Mouse (Mus musculus): ENCODE measurements at regions not wholly inside any gene's neighbourhood (a gene's known extent, or its start where the extent isn't known, plus 50 kb on each side); places are given as distances from the start of the nearest gene placed in this dataset.

GRCm38 (mm10) chr6:39283761-39284415 lies 77.3 kb upstream of the Kdm7a start:
- Histone ChIP-seq H3K36me3 (replicated peaks) (no peaks in the 10 kb centered on the region), H3K4me3 (no peak overlapping the region), H3K27me3 (ENCODE audit: poor library complexity, severe bottlenecking) (no peaks in the 10 kb centered on the region), H3K4me1 (peaks cover 18% of the 10 kb centered on the region), H3K9me3 (no peaks in the 10 kb centered on the region; the same call in 1 of the 2 replicates), H3K27ac (no peak overlapping the region)
- 89% methylated on average over 9 of the region's 9 CpGs for WGBS
- no peak for DNase-seq (ENCODE audit: extremely low spot score, low spot score)

GRCm38 (mm10) chr6:39278317-39278716 lies 71.7 kb upstream of the Kdm7a start:
- Histone ChIP-seq H3K36me3 (replicated peaks) (no peaks in the 10 kb centered on the region), H3K4me3 (no peak overlapping the region), H3K9me3 (peaks cover 2% of the 10 kb centered on the region; the same call in 1 of the 2 replicates), H3K27me3 (ENCODE audit: poor library complexity, severe bottlenecking) (no peaks in the 10 kb centered on the region), H3K4me1 (no peaks in the 10 kb centered on the region), H3K27ac (no peak overlapping the region)
- DNase-seq (ENCODE audit: extremely low spot score, low spot score): no peak
- WGBS: 89% methylated on average over 6 of the region's 6 CpGs

- H3K9me3 ChIP-seq: peaks cover 3% of the 10 kb centered on the region; the same call in 1 of the 2 replicates
- H3K27me3 ChIP-seq (ENCODE audit: poor library complexity, severe bottlenecking): no peaks in the 10 kb centered on the region
- H3K36me3 ChIP-seq (replicated peaks): no peaks in the 10 kb centered on the region
- DNase-seq (ENCODE audit: extremely low spot score, low spot score): no peak
- 92% methylated on average over 12 of the region's 12 CpGs for WGBS
- H3K4me3 ChIP-seq: no peak overlapping the region
- H3K4me1 ChIP-seq: peaks cover 2% of the 10 kb centered on the region
- no peak overlapping the region for H3K27ac ChIP-seq
These were observed 68.3 kb upstream of the Kdm7a start for GRCm38 (mm10) chr6:39274774-39275502.

DNA sequence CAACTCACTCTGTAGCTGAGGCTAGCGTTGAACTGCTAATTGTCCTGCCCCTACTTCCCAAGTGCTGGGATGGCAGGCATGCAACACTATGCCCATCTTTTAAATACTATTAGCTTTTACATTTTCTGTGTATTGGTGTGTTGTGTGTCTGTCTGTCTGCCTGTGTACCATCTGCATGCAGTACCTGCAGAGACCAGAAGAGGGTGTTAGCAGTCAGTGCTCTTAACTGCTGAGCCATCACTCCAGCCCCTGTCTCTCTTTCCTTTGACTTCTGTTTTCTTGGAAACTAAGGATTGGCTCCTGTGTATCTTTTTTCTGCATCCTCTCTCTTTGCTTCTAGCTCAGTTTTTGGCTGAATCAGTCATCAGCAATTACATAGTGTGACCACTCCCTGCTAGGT lies 66.8 kb upstream of the Kdm7a start:
- Histone ChIP-seq H3K4me3 (no peak overlapping the region), H3K4me1 (peaks cover 17% of the 10 kb centered on the region), H3K27me3 (ENCODE audit: poor library complexity, severe bottlenecking) (no peaks in the 10 kb centered on the region), H3K36me3 (replicated peaks) (no peaks in the 10 kb centered on the region), H3K27ac (no peak overlapping the region), H3K9me3 (peaks cover 3% of the 10 kb centered on the region; the same call in 1 of the 2 replicates)
- no peak for DNase-seq (ENCODE audit: extremely low spot score, low spot score)
- 90% methylated on average over 1 of the region's 1 CpGs for WGBS

- Histone ChIP-seq H3K27ac (no peak overlapping the region), H3K9me3 (peaks cover 3% of the 10 kb centered on the region; the same call in 1 of the 2 replicates), H3K36me3 (replicated peaks) (no peaks in the 10 kb centered on the region), H3K4me1 (peaks cover 17% of the 10 kb centered on the region), H3K27me3 (ENCODE audit: poor library complexity, severe bottlenecking) (no peaks in the 10 kb centered on the region), H3K4me3 (no peak overlapping the region)
- DNase-seq (ENCODE audit: extremely low spot score, low spot score): no peak
- 82% methylated on average over 1 of the region's 1 CpGs for WGBS
These were observed 63.9 kb upstream of the Kdm7a start for GRCm38 (mm10) chr6:39270457-39270856.

GRCm38 (mm10) chr6:39269706-39270105 lies 63.1 kb upstream of the Kdm7a start:
- peaks cover 3% of the 10 kb centered on the region; the same call in 1 of the 2 replicates for H3K9me3 ChIP-seq
- H3K36me3 ChIP-seq (replicated peaks): no peaks in the 10 kb centered on the region
- no peaks in the 10 kb centered on the region for H3K27me3 ChIP-seq (ENCODE audit: poor library complexity, severe bottlenecking)
- DNase-seq (ENCODE audit: extremely low spot score, low spot score): no peak
- 56% methylated on average over 5 of the region's 5 CpGs for WGBS
- H3K27ac ChIP-seq: no peak overlapping the region
- H3K4me1 ChIP-seq: peaks cover 23% of the 10 kb centered on the region
- no peak overlapping the region for H3K4me3 ChIP-seq

DNA sequence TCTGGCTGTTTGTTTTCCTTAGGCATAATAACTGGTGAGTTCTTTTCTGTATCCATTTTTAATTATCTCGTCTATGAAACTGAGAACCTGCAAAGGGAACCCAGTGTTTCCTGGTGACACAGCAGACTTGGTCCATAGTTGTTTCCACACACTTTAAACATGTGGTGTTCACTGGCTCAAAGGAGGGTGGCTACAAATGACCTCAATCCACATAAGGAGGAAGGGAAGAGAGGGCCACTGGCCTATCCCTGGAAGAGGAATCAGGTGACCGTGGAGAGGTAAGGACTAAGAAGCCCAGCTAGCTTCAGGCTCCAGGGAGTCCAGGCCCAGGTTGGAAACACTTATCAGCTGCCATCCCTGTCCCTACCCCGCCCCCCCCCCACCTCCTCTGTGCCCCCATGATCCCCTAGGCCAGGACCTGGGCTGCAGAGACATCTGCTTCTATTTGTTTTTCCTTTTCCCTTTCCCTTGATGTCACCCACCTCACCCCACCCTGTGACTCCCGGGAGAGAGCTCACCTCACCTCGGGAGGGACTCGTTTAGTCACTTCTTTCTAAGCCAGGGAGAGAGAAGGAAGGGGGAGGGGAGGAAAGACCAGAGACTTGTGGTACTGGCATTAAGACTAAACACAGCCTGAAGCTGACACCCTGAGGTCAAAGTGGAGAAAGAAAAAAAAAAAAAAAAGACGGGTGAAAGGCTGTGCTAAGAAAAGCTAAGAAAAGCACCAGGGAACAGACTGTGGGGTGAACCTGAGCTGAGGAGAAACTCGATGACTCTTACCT lies 62.2 kb upstream of the Kdm7a start:
- DNase-seq (ENCODE audit: extremely low spot score, low spot score): no peak
- peaks cover 3% of the 10 kb centered on the region; the same call in 1 of the 2 replicates for H3K9me3 ChIP-seq
- 21% methylated on average over 8 of the region's 8 CpGs for WGBS
- no peak overlapping the region for H3K4me3 ChIP-seq
- peaks cover 31% of the 10 kb centered on the region for H3K4me1 ChIP-seq
- no peaks in the 10 kb centered on the region for H3K27me3 ChIP-seq (ENCODE audit: poor library complexity, severe bottlenecking)
- no peak overlapping the region; the same call in 1 of the 2 replicates for H3K27ac ChIP-seq
- H3K36me3 ChIP-seq (replicated peaks): no peaks in the 10 kb centered on the region

- H3K4me1 ChIP-seq: peaks cover 40% of the 10 kb centered on the region
- no peaks in the 10 kb centered on the region for H3K36me3 ChIP-seq (replicated peaks)
- WGBS: 67% methylated on average over 4 of the region's 4 CpGs
- H3K27me3 ChIP-seq (ENCODE audit: poor library complexity, severe bottlenecking): no peaks in the 10 kb centered on the region; the same call in 1 of the 2 replicates
- no peak for DNase-seq (ENCODE audit: extremely low spot score, low spot score)
- no peak overlapping the region; the same call in 1 of the 2 replicates for H3K27ac ChIP-seq
- no peaks in the 10 kb centered on the region for H3K9me3 ChIP-seq
- no peak overlapping the region for H3K4me3 ChIP-seq
These were observed 58.1 kb upstream of the Kdm7a start for GRCm38 (mm10) chr6:39264722-39265121.

- Histone ChIP-seq H3K4me1 (peaks cover 29% of the 10 kb centered on the region), H3K36me3 (replicated peaks) (no peaks in the 10 kb centered on the region), H3K27ac (no peak overlapping the region), H3K27me3 (ENCODE audit: poor library complexity, severe bottlenecking) (peaks cover 6% of the 10 kb centered on the region; the same call in 1 of the 2 replicates), H3K9me3 (no peaks in the 10 kb centered on the region), H3K4me3 (no peak overlapping the region)
- no peak for DNase-seq (ENCODE audit: extremely low spot score, low spot score)
- 83% methylated on average over 8 of the region's 8 CpGs for WGBS
These were observed 57.0 kb upstream of the Kdm7a start for GRCm38 (mm10) chr6:39263615-39264014.

- Histone ChIP-seq H3K4me3 (no peak overlapping the region), H3K9me3 (no peaks in the 10 kb centered on the region), H3K27ac (no peak overlapping the region), H3K4me1 (peaks cover 41% of the 10 kb centered on the region), H3K36me3 (replicated peaks) (no peaks in the 10 kb centered on the region), H3K27me3 (ENCODE audit: poor library complexity, severe bottlenecking) (peaks cover 6% of the 10 kb centered on the region; the same call in 1 of the 2 replicates)
- no peak for DNase-seq (ENCODE audit: extremely low spot score, low spot score)
- WGBS: 85% methylated on average over 8 of the region's 8 CpGs
These were observed 55.4 kb upstream of the Kdm7a start for GRCm38 (mm10) chr6:39261951-39262350.

- Histone ChIP-seq H3K9me3 (no peaks in the 10 kb centered on the region), H3K4me1 (peaks cover 55% of the 10 kb centered on the region), H3K27ac (no peak overlapping the region), H3K36me3 (replicated peaks) (no peaks in the 10 kb centered on the region), H3K27me3 (ENCODE audit: poor library complexity, severe bottlenecking) (peaks cover 12% of the 10 kb centered on the region; the same call in 1 of the 2 replicates), H3K4me3 (no peak overlapping the region)
- 94% methylated on average over 4 of the region's 4 CpGs for WGBS
- no peak for DNase-seq (ENCODE audit: extremely low spot score, low spot score)
These were observed 53.9 kb upstream of the Kdm7a start for GRCm38 (mm10) chr6:39260480-39260879.

GRCm38 (mm10) chr6:39259129-39259528 lies 52.5 kb upstream of the Kdm7a start:
- no peak overlapping the region for H3K4me3 ChIP-seq
- H3K27me3 ChIP-seq (ENCODE audit: poor library complexity, severe bottlenecking): peaks cover 18% of the 10 kb centered on the region
- WGBS: 85% methylated on average over 1 of the region's 1 CpGs
- no peak for DNase-seq (ENCODE audit: extremely low spot score, low spot score)
- H3K4me1 ChIP-seq: peaks cover 51% of the 10 kb centered on the region
- no peak overlapping the region for H3K27ac ChIP-seq
- no peaks in the 10 kb centered on the region for H3K9me3 ChIP-seq
- H3K36me3 ChIP-seq (replicated peaks): no peaks in the 10 kb centered on the region
